Mouse (Mus musculus) 3134 (cell line): Measurements from ENCODE around the gene Sgo2a.
"Not testable (repeated sequence)": the region's sequence is repeated elsewhere in the genome, so short reads cannot be mapped to it uniquely, and the experiment has no call there.

Experiments used
- DNase-seq: peaks from one replicate; pipeline ENCODE4 v3.0.0-alpha.2; 2011; ENCODE audit warnings: low spot score; ENCODE audit not compliant: insufficient read length; ENCODE audit errors: extremely low read depth

Sgo2a gene

GRCm38 (mm10) chr1:58030156-58030871 is 34.5 kb downstream of the Sgo2a start:
- peak; percentile 71 for DNase-seq

- peak; percentile 57 for DNase-seq
Observed at GRCm38 (mm10) chr1:58031160-58031769, 35.5 kb downstream of the Sgo2a start.

GRCm38 (mm10) chr1:58037306-58037705 is 41.5 kb downstream of the Sgo2a start:
- not testable (repeated sequence) for DNase-seq

GRCm38 (mm10) chr1:58045076-58045475 is 49.3 kb downstream of the Sgo2a start:
- no peak for DNase-seq

DNA sequence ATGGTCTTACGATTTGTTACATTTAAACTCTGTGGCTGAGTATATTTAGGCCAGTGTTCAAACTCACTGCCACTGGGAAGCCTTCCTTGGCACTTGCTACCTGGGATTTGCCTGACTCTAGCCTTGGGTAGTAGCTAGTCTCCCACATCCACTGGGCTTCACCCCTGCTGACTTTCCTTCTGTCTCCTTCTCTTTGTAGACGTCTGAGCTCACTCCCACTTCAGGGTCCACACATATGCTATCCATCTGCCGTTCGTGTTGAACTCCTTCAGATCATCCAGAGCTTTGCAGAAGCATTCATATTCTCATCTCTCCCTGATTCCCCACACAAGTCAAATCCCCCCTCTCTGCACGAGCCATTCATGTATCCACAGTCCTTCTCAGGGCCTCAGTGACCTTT is 49.8 kb downstream of the Sgo2a start:
- no peak for DNase-seq

DNA sequence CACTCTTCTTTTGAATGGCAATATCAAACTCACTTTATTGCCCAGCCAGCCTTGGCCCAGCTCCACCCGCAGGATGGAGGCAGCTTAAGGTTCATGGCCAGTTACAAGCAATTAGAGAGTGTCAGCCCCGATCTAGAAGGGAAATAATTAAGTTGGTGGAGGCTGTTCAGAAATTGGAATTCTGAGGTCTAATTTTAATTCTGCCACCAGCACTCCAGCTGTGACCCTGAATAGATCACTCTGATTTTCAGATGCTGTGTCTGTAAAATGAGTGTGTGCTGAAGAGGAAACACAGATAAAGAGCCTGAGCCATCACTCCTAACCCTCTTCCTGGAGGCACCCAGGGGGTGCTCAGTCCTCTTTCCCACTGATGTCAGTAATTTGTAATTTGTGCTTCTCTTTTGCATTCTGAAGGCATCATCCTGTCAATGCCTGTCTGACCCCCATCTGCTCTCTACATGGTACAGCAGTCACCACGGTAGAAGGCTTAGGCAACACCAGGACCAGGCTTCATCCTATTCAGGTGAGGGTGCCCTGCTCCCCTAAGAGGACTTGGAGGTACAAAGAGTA is 51.0 kb downstream of the Sgo2a start:
- no peak for DNase-seq

GRCm38 (mm10) chr1:58049126-58049525 is 53.4 kb downstream of the Sgo2a start:
- no peak for DNase-seq

- DNase-seq: no peak
Observed at GRCm38 (mm10) chr1:58055598-58055997, 59.8 kb downstream of the Sgo2a start.

GRCm38 (mm10) chr1:58056074-58056807 is 60.5 kb downstream of the Sgo2a start:
- DNase-seq: no peak

DNA sequence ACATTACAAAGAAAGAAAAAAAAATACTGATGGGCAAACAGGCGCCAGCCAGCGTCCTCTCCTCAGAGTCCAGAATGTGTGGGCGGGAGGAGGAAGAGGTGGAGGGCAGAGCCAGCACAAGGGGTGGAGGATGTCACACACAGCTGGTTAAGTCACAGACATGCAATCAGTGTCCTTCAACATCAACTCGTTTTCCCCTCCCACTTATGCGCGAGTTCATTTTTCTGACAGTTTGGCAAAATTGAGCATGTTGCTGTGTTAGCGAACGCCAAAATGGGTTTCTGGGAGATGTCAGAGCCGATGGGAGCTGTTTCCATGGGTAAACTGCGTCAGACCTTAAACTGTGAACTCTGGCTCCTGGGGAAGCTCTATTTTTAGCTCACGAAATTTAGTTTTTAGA is 61.2 kb downstream of the Sgo2a start:
- DNase-seq: no peak

DNA sequence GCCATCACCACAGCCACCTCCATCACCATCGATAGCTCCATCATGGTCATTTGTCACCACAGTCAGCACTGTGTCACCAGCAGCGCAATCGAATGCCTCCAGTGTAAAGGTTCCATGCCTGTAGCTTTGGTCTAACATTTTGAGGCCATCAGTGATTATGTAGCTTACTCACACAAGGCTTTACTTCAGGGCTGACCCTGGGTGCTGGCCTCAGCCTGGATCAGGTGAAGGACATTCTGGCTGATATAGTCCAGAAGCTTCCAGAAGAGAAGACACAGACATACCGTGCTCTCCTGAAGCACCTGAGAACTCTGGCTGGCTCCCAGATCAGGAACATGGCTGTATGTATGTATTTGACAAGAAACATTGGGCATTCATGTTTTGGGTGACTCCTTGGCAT is 63.1 kb downstream of the Sgo2a start:
- no peak for DNase-seq

- no peak for DNase-seq
Observed at GRCm38 (mm10) chr1:58062131-58062530, 66.4 kb downstream of the Sgo2a start.

- no peak for DNase-seq
Observed at GRCm38 (mm10) chr1:58065151-58065550, 69.4 kb downstream of the Sgo2a start.

DNA sequence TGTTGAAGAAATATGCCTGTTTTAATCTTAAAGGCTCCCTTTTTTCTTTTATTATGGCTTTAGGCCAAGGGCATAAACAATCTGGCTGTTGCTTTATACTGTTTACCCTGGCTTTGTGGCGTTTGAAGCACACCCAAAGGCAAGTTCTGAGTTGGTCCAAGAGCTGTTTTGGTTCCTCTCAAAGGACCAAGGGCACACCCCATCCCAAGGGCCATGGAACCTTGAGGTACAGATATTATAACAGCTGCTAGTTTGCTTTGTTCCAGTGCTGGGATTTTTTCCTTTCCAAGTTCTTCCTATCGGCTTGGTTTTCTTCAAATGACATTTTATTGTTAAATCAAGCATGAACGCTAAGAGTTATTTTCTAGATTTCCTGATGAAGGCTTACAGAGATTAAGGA is 69.8 kb downstream of the Sgo2a start:
- DNase-seq: no peak

DNA sequence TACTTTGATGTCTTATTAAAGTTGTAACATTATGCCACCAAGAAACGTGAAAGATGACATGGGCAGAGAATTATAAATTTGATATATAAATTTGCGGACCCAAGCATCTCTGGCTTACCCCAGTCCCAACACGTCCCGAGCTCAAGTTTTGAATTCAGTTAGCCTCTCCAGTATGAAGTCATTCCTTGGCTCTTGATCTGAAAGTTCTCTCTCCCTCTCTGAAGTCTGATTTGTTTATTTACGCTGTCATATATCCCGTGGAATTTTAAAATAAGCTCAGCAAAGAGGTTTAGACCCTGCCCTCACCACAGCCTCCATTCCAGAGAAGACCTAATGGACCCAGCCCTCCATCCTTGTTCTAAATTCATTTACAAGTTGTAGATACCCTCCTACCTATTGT is 73.4 kb downstream of the Sgo2a start:
- DNase-seq: no peak

DNA sequence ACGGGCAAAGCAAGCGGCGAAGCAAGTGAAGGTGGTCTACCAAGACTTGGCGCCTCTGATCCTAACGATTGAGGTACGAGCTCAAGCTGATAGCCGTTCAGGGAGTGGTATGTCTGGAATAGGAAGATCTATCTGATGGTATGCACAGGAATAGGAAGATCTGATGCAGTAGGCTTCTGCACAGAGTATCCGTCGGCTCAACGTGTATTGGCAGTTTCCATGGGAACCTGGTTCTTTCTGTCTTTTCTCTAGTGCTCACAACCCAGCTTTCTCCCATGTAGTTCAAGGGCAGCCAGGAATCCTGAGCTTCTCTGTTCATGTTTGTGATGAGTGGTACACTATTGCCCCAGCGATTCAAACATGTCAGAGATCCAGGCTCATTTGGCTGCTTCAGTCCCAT is 74.3 kb downstream of the Sgo2a start:
- no peak for DNase-seq

DNA sequence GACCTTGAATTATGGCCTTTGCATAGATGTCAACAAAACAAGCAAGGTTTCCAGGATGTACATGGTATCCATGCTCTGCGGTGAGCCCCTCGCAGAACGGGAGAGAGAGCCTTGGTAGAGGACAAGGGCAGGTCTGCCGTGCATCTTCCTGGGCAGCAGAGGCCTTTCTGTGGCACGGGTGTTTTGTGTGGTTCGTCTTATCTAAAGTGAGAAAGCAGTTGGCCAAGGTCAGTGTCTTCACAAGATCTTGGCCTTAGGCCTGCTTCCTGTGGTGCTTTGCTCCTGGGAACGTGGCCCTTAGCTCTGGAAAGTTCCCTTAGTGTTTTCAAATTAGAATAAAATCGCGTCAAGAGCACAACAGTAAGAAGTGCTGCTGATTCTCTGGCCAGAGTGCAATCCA is 75.2 kb downstream of the Sgo2a start:
- no peak for DNase-seq

GRCm38 (mm10) chr1:58071509-58071908 is 75.7 kb downstream of the Sgo2a start:
- DNase-seq: no peak

DNA sequence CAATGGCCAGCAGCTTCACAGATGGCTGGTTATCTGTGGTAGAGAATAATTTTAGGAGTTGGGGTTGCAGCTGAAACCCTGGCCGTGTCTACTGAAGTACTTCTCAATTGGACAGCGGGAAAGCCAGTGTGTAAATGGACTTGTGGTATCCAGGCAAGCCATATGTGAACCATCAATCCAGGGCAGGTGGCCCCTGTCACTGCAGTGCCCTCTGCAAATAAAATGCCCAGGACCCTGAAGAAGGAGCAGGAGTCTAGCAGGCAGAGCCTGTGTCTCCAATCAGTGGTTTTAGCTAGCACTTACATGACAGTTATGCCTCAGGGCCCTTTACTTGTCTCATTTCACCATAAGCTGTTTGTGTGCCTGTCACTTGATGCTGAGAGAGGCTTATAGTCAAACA is 76.6 kb downstream of the Sgo2a start:
- no peak for DNase-seq

DNA sequence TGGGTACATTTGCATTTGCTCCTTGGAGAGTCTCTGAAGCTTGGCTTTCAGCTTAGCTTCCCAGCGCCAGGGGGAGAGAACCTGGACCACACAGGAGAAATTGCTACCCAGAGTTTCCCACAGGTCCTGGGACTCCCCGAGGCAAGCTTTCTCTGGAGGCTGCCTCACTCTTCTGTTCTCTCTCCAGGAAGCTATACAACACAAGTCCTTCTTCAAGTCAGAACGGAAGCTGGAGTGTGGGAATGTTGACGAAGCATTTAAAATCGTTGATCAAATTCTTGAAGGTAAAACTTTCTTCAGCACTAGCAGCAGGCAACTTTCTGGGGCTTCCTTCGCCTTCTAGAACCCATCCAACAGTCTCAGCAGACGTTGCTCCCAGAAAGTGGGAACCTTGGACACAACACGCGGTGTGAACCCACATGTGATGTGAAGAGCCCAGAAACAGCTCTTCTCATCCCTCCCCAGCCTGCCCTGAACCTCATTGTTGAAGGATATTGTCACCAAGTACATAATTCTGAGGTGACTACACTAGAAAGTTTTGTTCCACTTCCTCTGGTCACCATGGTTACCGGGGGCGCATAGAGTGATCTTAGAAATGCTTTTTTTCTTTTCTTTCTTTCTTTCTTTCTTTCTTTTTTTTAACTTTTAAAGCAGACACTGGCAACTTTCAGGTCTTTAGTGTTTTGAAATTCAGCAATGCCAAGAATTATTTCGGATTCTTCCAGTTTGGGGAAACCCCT is 77.4 kb downstream of the Sgo2a start:
- no peak for DNase-seq

DNA sequence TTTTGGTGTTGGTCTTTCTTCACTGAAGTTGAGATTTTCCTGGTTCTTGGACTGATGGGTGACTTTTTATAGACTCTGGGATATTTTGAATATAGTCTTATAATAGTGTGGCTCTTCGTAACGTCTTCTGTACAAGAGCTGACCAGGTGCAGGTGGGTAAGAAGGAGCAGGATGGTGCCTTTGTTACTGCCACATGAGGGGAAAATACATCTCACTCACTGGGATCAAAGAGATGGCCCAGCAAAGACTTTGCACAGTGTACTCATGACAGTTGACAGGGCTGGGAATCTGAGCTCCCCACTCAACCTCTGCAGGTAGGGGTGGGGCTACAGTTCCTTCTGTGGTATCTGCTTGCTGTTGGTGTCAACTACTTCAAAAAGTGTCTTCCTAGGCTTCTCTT is 78.5 kb downstream of the Sgo2a start:
- no peak for DNase-seq
